Mouse (Mus musculus) megakaryocyte, embryonic 14.5 days (primary cell): ENCODE results near the gene Tmem266.

Experiments
- FLI1 ChIP-seq: IDR thresholded peaks from 2 replicates; pipeline ENCODE4 v1.6.1; 2012; ENCODE audit warnings: low read length, inconsistent platforms, mixed read lengths
- GATA1 ChIP-seq: IDR thresholded peaks from 3 replicates; pipeline ENCODE4 v1.6.1; 2012; ENCODE audit warnings: mixed read lengths, low read length, inconsistent platforms, borderline replicate concordance

DNA sequence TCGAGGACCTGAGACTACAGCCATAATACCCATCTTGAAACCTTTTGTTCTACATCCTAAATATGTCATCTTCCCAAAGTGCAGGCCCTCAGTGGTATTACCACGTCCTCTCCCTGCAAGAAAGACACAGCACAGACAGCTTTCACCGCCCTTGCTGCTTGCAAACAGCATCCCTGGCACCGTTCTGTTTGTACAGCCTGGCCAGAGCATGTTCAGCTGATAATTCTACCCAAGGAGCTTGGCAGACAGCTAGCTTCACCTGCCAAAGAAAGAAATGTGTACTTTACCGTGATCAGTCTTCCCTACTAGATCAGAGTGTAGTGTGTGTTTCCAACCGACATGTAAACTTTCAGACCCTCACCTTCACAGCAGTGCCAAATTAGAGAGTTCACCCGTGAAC lies 45.2 kb downstream of the Tmem266 start:
- TF ChIP-seq GATA1 (no peak), FLI1 (no peak)
